Mouse (Mus musculus) frontal cortex, postnatal 14 days (tissue): ENCODE data around the gene Vps26b.

Source experiments
- DNase-seq, 2 experiments: peaks; one replicate each; pipeline ENCODE4 v3.0.0; 2022; ENCODE audit warnings: low spot score in 2 of 2

The Vps26b gene

DNA sequence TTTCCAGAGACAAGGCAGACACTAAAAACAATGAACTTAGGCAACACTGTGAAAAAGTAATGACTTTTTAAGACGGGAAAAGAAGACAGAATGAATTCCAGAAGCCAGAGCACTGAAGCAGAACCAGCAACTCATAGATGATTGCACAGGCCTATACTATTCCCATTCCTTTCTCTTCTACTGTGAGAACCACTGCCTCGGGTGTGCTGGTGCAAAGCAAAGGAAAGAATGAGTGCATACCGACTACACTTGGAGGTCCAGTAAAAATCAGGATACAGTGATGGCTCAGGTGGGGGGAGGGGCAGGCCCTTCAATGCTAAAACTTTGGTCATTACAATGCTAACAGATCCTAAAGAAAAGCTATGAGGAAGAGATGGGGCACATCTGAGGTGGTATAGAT is 36.0 kb downstream of the Vps26b start:
- DNase-seq: no peak

DNA sequence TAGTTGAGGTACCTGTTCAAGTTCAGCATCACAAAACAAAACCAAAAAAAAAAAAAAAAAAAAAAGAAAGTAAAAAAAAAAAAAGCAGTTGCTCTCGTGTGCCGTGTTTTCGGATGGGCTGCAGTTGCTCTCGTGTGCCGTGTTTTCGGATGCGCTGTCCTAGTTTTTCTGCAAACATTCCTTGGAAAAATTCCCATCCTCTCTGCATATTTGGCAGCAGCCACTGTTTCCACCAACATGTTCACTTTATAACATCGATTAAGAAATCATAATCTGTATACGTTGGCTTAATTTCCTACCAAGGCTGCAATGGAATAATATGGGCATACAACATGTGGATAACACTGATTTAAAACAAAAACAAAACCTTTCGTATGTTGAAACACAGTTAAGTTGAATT is 36.7 kb downstream of the Vps26b start:
- DNase-seq: no peak

DNA sequence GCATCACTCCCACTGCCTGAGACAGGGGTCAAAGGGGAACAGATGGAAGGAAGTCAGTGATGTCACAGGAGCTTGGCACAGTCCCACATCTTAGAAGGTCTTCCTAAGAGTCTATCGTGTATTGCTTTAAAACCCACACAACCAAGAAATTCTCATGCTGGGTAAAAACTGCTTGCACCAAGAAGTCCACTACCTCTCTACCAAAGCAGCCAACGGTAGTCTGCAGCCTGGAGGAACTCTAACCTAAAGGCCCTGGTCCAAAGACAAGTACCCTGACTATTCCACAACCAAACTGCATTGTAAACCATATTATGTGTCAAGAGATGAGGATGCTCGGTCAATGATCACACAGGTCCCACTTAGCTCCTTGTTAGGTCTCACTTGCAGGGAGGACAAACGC is 39.7 kb downstream of the Vps26b start:
- DNase-seq: no peak

- no peak for DNase-seq
These were observed 44.1 kb downstream of the Vps26b start for GRCm38 (mm10) chr9:26985668-26986277.

GRCm38 (mm10) chr9:26985090-26985613 is 44.7 kb downstream of the Vps26b start:
- DNase-seq: no peak

- no peak for DNase-seq
These were observed 51.1 kb downstream of the Vps26b start for GRCm38 (mm10) chr9:26978776-26979175.

DNA sequence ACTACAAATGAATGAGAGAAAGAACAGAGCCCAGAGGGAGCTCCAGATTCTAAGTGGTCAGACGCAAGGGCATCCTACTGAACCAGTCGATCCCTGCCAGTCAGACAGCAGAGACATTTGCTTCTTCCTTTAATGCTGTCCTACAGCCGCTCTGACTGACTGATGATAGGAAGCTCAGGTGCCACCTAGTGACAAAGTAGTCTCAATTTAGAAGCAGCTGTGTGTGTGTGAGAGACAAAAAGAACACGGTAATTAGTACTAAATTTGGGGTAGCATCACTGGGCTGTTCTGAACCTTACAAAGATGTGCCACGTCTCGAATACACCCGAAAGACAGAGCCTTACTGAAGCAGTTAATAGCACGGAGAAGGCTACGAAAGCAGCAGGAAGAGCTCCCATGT is 52.1 kb downstream of the Vps26b start:
- no peak for DNase-seq
